Mouse (Mus musculus): Measurements from ENCODE around the gene Tcf25. TPM values are rescaled to one million over a fixed set of nuclear protein-coding genes. Genes with fewer than 3 reads are reported as not detected.
"Not testable (repeated sequence)": the region's sequence is repeated elsewhere in the genome, so short reads cannot be mapped to it uniquely, and the experiment has no call there.

Gene Tcf25
- polyA plus RNA-seq, 1 experiment from 2014 or later = 207 TPM

GRCm38 (mm10) chr8:123423441-123423840 is 49.9 kb downstream of the Tcf25 start, which contains the start of gene Def8:
Def8 (plus strand) TSS chr8:123423527.
- H3K9ac ChIP-seq = no peak within 1 kb of the TSS
- H3K4me3 ChIP-seq = no peak within 1 kb of the TSS
- H3K27ac ChIP-seq = no peak within 1 kb of the TSS; the same call in 1 of the 2 replicates
- no peak for ATAC-seq
- WGBS = 79% methylated on average over 7 of the region's 7 CpGs
- H3K36me3 ChIP-seq (ENCODE audit: poor library complexity, severe bottlenecking) = peaks cover 50% of the 10 kb centered on the region
- no peaks in the 10 kb centered on the region for H3K27me3 ChIP-seq
- H3K4me2 ChIP-seq = peak within 1 kb of the TSS; percentile 35
- peaks cover 7% of the 10 kb centered on the region; the same call in 1 of the 2 replicates for H3K4me1 ChIP-seq
- H3K9me3 ChIP-seq (replicated peaks) = peaks cover 22% of the 10 kb centered on the region

GRCm38 (mm10) chr8:123426511-123427509 is 53.3 kb downstream of the Tcf25 start:
- H3K4me1 ChIP-seq = no peaks in the 10 kb centered on the region
- H3K4me3 ChIP-seq = no peak overlapping the region
- H3K36me3 ChIP-seq (ENCODE audit: poor library complexity, severe bottlenecking) = peaks cover 16% of the 10 kb centered on the region
- no peaks in the 10 kb centered on the region for H3K27me3 ChIP-seq
- ATAC-seq = no peak
- no peak overlapping the region for H3K4me2 ChIP-seq
- WGBS = 95% methylated on average over 27 of the region's 27 CpGs
- H3K9me3 ChIP-seq (replicated peaks) = peaks cover 48% of the 10 kb centered on the region
- no peak overlapping the region for H3K27ac ChIP-seq
- no peak overlapping the region for H3K9ac ChIP-seq

GRCm38 (mm10) chr8:123427639-123428275 is 54.2 kb downstream of the Tcf25 start:
- no peaks in the 10 kb centered on the region for H3K4me1 ChIP-seq
- no peak for ATAC-seq
- H3K4me3 ChIP-seq = no peak overlapping the region
- 95% methylated on average over 24 of the region's 24 CpGs for WGBS
- no peak overlapping the region for H3K27ac ChIP-seq
- H3K36me3 ChIP-seq (ENCODE audit: poor library complexity, severe bottlenecking) = peaks cover 8% of the 10 kb centered on the region
- H3K27me3 ChIP-seq = no peaks in the 10 kb centered on the region
- H3K4me2 ChIP-seq = no peak overlapping the region
- no peak overlapping the region for H3K9ac ChIP-seq
- peaks cover 57% of the 10 kb centered on the region for H3K9me3 ChIP-seq (replicated peaks)

- Histone ChIP-seq H3K27ac (no peak overlapping the region), H3K4me3 (no peak overlapping the region), H3K4me1 (no peaks in the 10 kb centered on the region), H3K9ac (no peak overlapping the region), H3K4me2 (no peak overlapping the region), H3K27me3 (no peaks in the 10 kb centered on the region), H3K36me3 (ENCODE audit: poor library complexity, severe bottlenecking) (peaks cover 2% of the 10 kb centered on the region), H3K9me3 (replicated peaks) (peaks cover 64% of the 10 kb centered on the region)
- WGBS = 97% methylated on average over 29 of the region's 29 CpGs
- no peak for ATAC-seq
These were observed 54.9 kb downstream of the Tcf25 start for GRCm38 (mm10) chr8:123428343-123428893.

GRCm38 (mm10) chr8:123428939-123429721 is 55.6 kb downstream of the Tcf25 start:
- no peak overlapping the region for H3K4me3 ChIP-seq
- H3K27ac ChIP-seq = no peak overlapping the region
- H3K4me1 ChIP-seq = no peaks in the 10 kb centered on the region
- H3K36me3 ChIP-seq (ENCODE audit: poor library complexity, severe bottlenecking) = no peaks in the 10 kb centered on the region; the same call in 1 of the 2 replicates
- H3K4me2 ChIP-seq = no peak overlapping the region
- WGBS = 96% methylated on average over 23 of the region's 23 CpGs
- no peaks in the 10 kb centered on the region for H3K27me3 ChIP-seq
- no peak overlapping the region for H3K9ac ChIP-seq
- peaks cover 65% of the 10 kb centered on the region for H3K9me3 ChIP-seq (replicated peaks)
- no peak for ATAC-seq

- not testable (repeated sequence) for H3K27me3 ChIP-seq; ATAC-seq; H3K4me2 ChIP-seq; H3K9ac ChIP-seq; H3K27ac ChIP-seq; H3K4me3 ChIP-seq; H3K36me3 ChIP-seq (ENCODE audit: poor library complexity, severe bottlenecking); H3K4me1 ChIP-seq
- WGBS = 96% methylated on average over 15 of the region's 15 CpGs
- peaks cover 69% of the 10 kb centered on the region for H3K9me3 ChIP-seq (replicated peaks)
These were observed 56.1 kb downstream of the Tcf25 start for GRCm38 (mm10) chr8:123429722-123430013.

- H3K36me3 ChIP-seq (ENCODE audit: poor library complexity, severe bottlenecking); H3K4me2 ChIP-seq; H3K4me3 ChIP-seq; H3K4me1 ChIP-seq; H3K27me3 ChIP-seq; ATAC-seq; H3K9ac ChIP-seq; H3K27ac ChIP-seq: not testable (repeated sequence)
- WGBS = 92% methylated on average over 8 of the region's 8 CpGs
- H3K9me3 ChIP-seq (replicated peaks) = peaks cover 69% of the 10 kb centered on the region
These were observed 57.4 kb downstream of the Tcf25 start for GRCm38 (mm10) chr8:123430936-123431335.

GRCm38 (mm10) chr8:123431616-123432365 is 58.2 kb downstream of the Tcf25 start:
- WGBS = 95% methylated on average over 25 of the region's 25 CpGs
- H3K9me3 ChIP-seq (replicated peaks) = peaks cover 64% of the 10 kb centered on the region

GRCm38 (mm10) chr8:123432381-123432780 is 58.8 kb downstream of the Tcf25 start:
- Histone ChIP-seq H3K27ac (no peak overlapping the region), H3K9me3 (replicated peaks) (peaks cover 58% of the 10 kb centered on the region), H3K36me3 (ENCODE audit: poor library complexity, severe bottlenecking) (no peaks in the 10 kb centered on the region; the same call in 1 of the 2 replicates), H3K4me1 (no peaks in the 10 kb centered on the region), H3K4me2 (no peak overlapping the region), H3K27me3 (no peaks in the 10 kb centered on the region), H3K9ac (no peak overlapping the region), H3K4me3 (no peak overlapping the region)
- ATAC-seq = no peak
- WGBS = 95% methylated on average over 16 of the region's 16 CpGs

More at GRCm38 (mm10) chr8:123431616-123432365, 58.2 kb downstream of the Tcf25 start:
- H3K4me3 ChIP-seq = no peak overlapping the region
- H3K4me2 ChIP-seq = no peak overlapping the region
- no peak overlapping the region for H3K9ac ChIP-seq
- no peak for ATAC-seq
- H3K27ac ChIP-seq = no peak overlapping the region
- H3K27me3 ChIP-seq = no peaks in the 10 kb centered on the region
- no peaks in the 10 kb centered on the region for H3K4me1 ChIP-seq
- no peaks in the 10 kb centered on the region; the same call in 1 of the 2 replicates for H3K36me3 ChIP-seq (ENCODE audit: poor library complexity, severe bottlenecking)

- H3K27me3 ChIP-seq; H3K36me3 ChIP-seq (ENCODE audit: poor library complexity, severe bottlenecking); ATAC-seq; H3K4me2 ChIP-seq; H3K4me1 ChIP-seq; H3K9ac ChIP-seq; H3K27ac ChIP-seq; H3K4me3 ChIP-seq: not testable (repeated sequence)
- WGBS = 97% methylated on average over 42 of the region's 47 CpGs
- H3K9me3 ChIP-seq (replicated peaks) = peaks cover 48% of the 10 kb centered on the region
These were observed 59.9 kb downstream of the Tcf25 start for GRCm38 (mm10) chr8:123433241-123433974.
